Mouse (Mus musculus) gastrocnemius, postnatal 14 days (tissue): Measurements from ENCODE around the gene Cptp. TPM values are rescaled to one million over a fixed set of nuclear protein-coding genes. Genes with fewer than 3 reads are reported as not detected.
A peak's percentile ranks its signal among the peaks of the same experiment; 100 is the strongest.

Source experiments
- DNase-seq: peaks from one replicate; pipeline ENCODE4 v3.0.0; 2021; ENCODE audit warnings: mixed read lengths
- intact Hi-C: fragments of 180-260 bp; cut with DNase I; formaldehyde crosslinking; loops from one replicate; pipeline ENCODE4 v1.15.1; 2025; ENCODE audit warnings: low total_unique reads
- microRNA-seq, 2 experiments: library from miRNA; unstranded; fragments of <30 nt; microRNA quantifications; one replicate each; pipeline ENCODE4 v1.2.0; 2021
- total RNA-seq, 2 experiments: library from RNA; stranded (reverse); gene quantifications; 2 replicates each; pipeline ENCODE4 v1.2.3; 2021

Gene Cptp
- total RNA-seq, 2 experiments from 2014 or later, result 16.5 to 17.0 TPM

DNA sequence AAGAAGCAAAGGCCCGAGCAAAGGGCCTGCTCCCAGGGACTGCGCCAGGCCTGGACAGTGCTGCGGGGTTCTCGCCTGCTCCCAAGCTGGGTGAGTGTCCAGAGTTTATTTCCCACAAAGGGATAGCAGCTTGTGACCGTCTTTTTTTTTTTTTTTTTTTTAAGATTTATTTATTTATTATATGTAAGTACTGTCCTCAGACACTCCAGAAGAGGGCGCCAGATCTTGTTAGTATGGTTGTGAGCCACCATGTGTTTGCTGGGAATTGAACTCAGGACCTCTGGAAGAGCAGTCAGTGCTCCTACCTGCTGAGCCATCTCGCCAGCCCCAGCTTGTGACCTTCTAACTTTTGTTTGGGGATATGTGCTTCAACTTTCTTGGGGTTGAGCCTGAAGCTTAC is 48.2 kb downstream of the Cptp start:
- intact Hi-C loops, result no loop called here
- DNase-seq, result peak; percentile 17

- intact Hi-C loops, result no loop called here
- no peak for DNase-seq
Measured at GRCm38 (mm10) chr4:155817533-155817932, 51.7 kb downstream of the Cptp start.

Small RNA genes within 50 kb of the gene (microRNA-seq; reads per million reads assigned to microRNA genes)
- 0 reads per million in 2 experiments for gene Gm22991

Other genes starting within 250 kb of the Cptp start
- 10 to 100 TPM; 25.9 TPM for gene Cdk11b, start 244.6 kb downstream of the Cptp start, total RNA-seq
- gene Gm10563, start 224.0 kb downstream of the Cptp start, total RNA-seq, result not detected
- 10 to 100 TPM in 1 of 2 experiments, 1 to 10 TPM in 1; 8.0 to 11.4 TPM for gene Mmp23, start 216.1 kb downstream of the Cptp start, total RNA-seq
- 10 to 100 TPM; 11.3 to 13.3 TPM for gene Mib2, start 200.2 kb downstream of the Cptp start, total RNA-seq
- gene Fndc10, start 175.1 kb downstream of the Cptp start, total RNA-seq, result 1 to 10 TPM; 2.8 to 3.9 TPM
- 10 to 100 TPM; 42.6 TPM for gene Ssu72, start 164.6 kb downstream of the Cptp start, total RNA-seq
- gene Tmem240, start 134.6 kb downstream of the Cptp start, total RNA-seq, result under 1 TPM; 0.57 to 0.66 TPM
- gene Atad3a, start 108.3 kb downstream of the Cptp start, total RNA-seq, result 10 to 100 TPM; 23.9 to 26.1 TPM
- 10 to 100 TPM in 1 of 2 experiments, 1 to 10 TPM in 1; 9.0 to 13.8 TPM for gene Vwa1, start 94.7 kb downstream of the Cptp start, total RNA-seq
- gene Tmem88b, start 83.6 kb downstream of the Cptp start, total RNA-seq, result 1 to 10 TPM; 1.3 to 1.4 TPM
- not detected for gene Ankrd65, start 79.0 kb downstream of the Cptp start, total RNA-seq
- 10 to 100 TPM; 45.4 to 48.3 TPM for gene Mrpl20, start 66.6 kb downstream of the Cptp start, total RNA-seq
- 10 to 100 TPM; 20.6 to 29.0 TPM for gene Ccnl2, start 57.0 kb downstream of the Cptp start, total RNA-seq
- gene Aurkaip1, start 38.2 kb downstream of the Cptp start, total RNA-seq, result 10 to 100 TPM; 78.8 to 80.8 TPM
- gene Mxra8, start 29.8 kb downstream of the Cptp start, total RNA-seq, result 10 to 100 TPM; 75.4 to 79.4 TPM
- 10 to 100 TPM; 88.6 to 89.4 TPM for gene Dvl1, start 22.0 kb downstream of the Cptp start, total RNA-seq
- gene Tas1r3, start 6.1 kb downstream of the Cptp start, total RNA-seq, result under 1 TPM; 0.10 to 0.13 TPM
- gene Ints11, start 106 bp upstream of the Cptp start, total RNA-seq, result 10 to 100 TPM; 15.4 to 15.9 TPM
- 10 to 100 TPM in 1 of 2 experiments, 1 to 10 TPM in 1; 9.2 to 13.1 TPM for gene Pusl1, start 22.3 kb upstream of the Cptp start, total RNA-seq
- gene Acap3, start 22.4 kb upstream of the Cptp start, total RNA-seq, result 10 to 100 TPM; 10.1 to 10.3 TPM
- 10 to 100 TPM; 46.3 to 51.7 TPM for gene Ube2j2, start 74.4 kb upstream of the Cptp start, total RNA-seq
- gene C1qtnf12, start 92.9 kb upstream of the Cptp start, total RNA-seq, result 10 to 100 TPM; 13.3 to 19.9 TPM
- 1 to 10 TPM; 2.6 TPM for gene B3galt6, start 123.2 kb upstream of the Cptp start, total RNA-seq
- gene Sdf4, start 123.4 kb upstream of the Cptp start, total RNA-seq, result 10 to 100 TPM; 77.4 to 78.0 TPM
- under 1 TPM; 0.64 to 0.82 TPM for gene Tnfrsf4, start 144.4 kb upstream of the Cptp start, total RNA-seq
- not detected for gene Tnfrsf18, start 156.7 kb upstream of the Cptp start, total RNA-seq
- not detected for gene Ttll10, start 190.0 kb upstream of the Cptp start, total RNA-seq
- 1 to 10 TPM; 3.2 to 4.1 TPM for gene 9430015G10Rik, start 240.5 kb upstream of the Cptp start, total RNA-seq